Mouse (Mus musculus): ENCODE data around the gene Itga10. TPM values are rescaled to one million over a fixed set of nuclear protein-coding genes. Genes with fewer than 3 reads are reported as not detected.

Itga10 gene
- polyA plus RNA-seq, 1 experiment = 0.49 TPM

GRCm38 (mm10) chr3:96692506-96692905 is 47.1 kb downstream of the Itga10 start:
- Histone ChIP-seq H3K4me3 (ENCODE audit: low read depth, low read length) (no peak overlapping the region), H3K27ac (ENCODE audit: insufficient read depth, low read depth, low read length) (no peak overlapping the region), H3K27me3 (ENCODE audit: control insufficient read depth, insufficient read depth, low read length) (peaks cover 5% of the 10 kb centered on the region; the same call in 1 of the 2 replicates), H3K36me3 (ENCODE audit: control insufficient read depth, insufficient read depth, low read length) (no peaks in the 10 kb centered on the region), H3K4me1 (ENCODE audit: control insufficient read depth, insufficient read depth, insufficient read length, low read length) (0 out of 2 replicates have a peak, but pooled peaks cover 2% of the 10 kb centered on the region)
- WGBS = 40% methylated on average over 3 of the region's 3 CpGs
- TF ChIP-seq CTCF (IDR thresholded peaks at IDR 0.05; ENCODE audit: extremely low read depth, insufficient read length, insufficient replicate concordance, low read depth, low read length) (peak; percentile 24; the same call in 1 of the 2 replicates), POLR2A (IDR thresholded peaks at IDR 0.05; ENCODE audit: low read depth, low read length) (no peak)

- 38% methylated on average over 1 of the region's 1 CpGs for WGBS
- Histone ChIP-seq H3K4me3 (ENCODE audit: low read depth, low read length) (no peak overlapping the region), H3K4me1 (ENCODE audit: control insufficient read depth, insufficient read depth, insufficient read length, low read length) (0 out of 2 replicates have a peak, but pooled peaks cover 2% of the 10 kb centered on the region), H3K36me3 (ENCODE audit: control insufficient read depth, insufficient read depth, low read length) (no peaks in the 10 kb centered on the region), H3K27me3 (ENCODE audit: control insufficient read depth, insufficient read depth, low read length) (peaks cover 5% of the 10 kb centered on the region; the same call in 1 of the 2 replicates), H3K27ac (ENCODE audit: insufficient read depth, low read depth, low read length) (no peak overlapping the region)
- TF ChIP-seq POLR2A (IDR thresholded peaks at IDR 0.05; ENCODE audit: low read depth, low read length) = no peak
- no peak for TF ChIP-seq CTCF (IDR thresholded peaks at IDR 0.05; ENCODE audit: extremely low read depth, insufficient read length, insufficient replicate concordance, low read depth, low read length)
Observed at GRCm38 (mm10) chr3:96693579-96693978, 48.2 kb downstream of the Itga10 start.

GRCm38 (mm10) chr3:96696198-96696765 is 50.9 kb downstream of the Itga10 start, which contains the start of gene Pias3:
Gene Pias3 (plus strand): TSS chr3:96696384.
- no peaks in the 10 kb centered on the region for H3K27me3 ChIP-seq (ENCODE audit: control insufficient read depth, insufficient read depth, low read length)
- H3K4me3 ChIP-seq (ENCODE audit: low read depth, low read length) = peak within 1 kb of the TSS; percentile 98
- peaks cover 11% of the 10 kb centered on the region for H3K36me3 ChIP-seq (ENCODE audit: control insufficient read depth, insufficient read depth, low read length)
- 0 out of 2 replicates have a peak, but pooled peaks cover 2% of the 10 kb centered on the region for H3K4me1 ChIP-seq (ENCODE audit: control insufficient read depth, insufficient read depth, insufficient read length, low read length)
- peak within 1 kb of the TSS; percentile 88 for H3K27ac ChIP-seq (ENCODE audit: insufficient read depth, low read depth, low read length)
- no peak for TF ChIP-seq CTCF (IDR thresholded peaks at IDR 0.05; ENCODE audit: extremely low read depth, insufficient read length, insufficient replicate concordance, low read depth, low read length)
- no peak for TF ChIP-seq POLR2A (IDR thresholded peaks at IDR 0.05; ENCODE audit: low read depth, low read length)
- WGBS = 1% methylated on average over 35 of the region's 35 CpGs

- Histone ChIP-seq H3K27ac (ENCODE audit: insufficient read depth, low read depth, low read length) (peak overlapping the region; percentile 88), H3K4me1 (ENCODE audit: control insufficient read depth, insufficient read depth, insufficient read length, low read length) (0 out of 2 replicates have a peak, but pooled peaks cover 2% of the 10 kb centered on the region), H3K27me3 (ENCODE audit: control insufficient read depth, insufficient read depth, low read length) (no peaks in the 10 kb centered on the region), H3K36me3 (ENCODE audit: control insufficient read depth, insufficient read depth, low read length) (peaks cover 17% of the 10 kb centered on the region), H3K4me3 (ENCODE audit: low read depth, low read length) (peak overlapping the region; percentile 98)
- WGBS = under 1% methylated on average over 75 of the region's 85 CpGs
- TF ChIP-seq POLR2A (IDR thresholded peaks at IDR 0.05; ENCODE audit: low read depth, low read length) = peak; percentile 77
- TF ChIP-seq CTCF (IDR thresholded peaks at IDR 0.05; ENCODE audit: extremely low read depth, insufficient read length, insufficient replicate concordance, low read depth, low read length) = no peak
Observed at GRCm38 (mm10) chr3:96696766-96697732, 51.7 kb downstream of the Itga10 start.

GRCm38 (mm10) chr3:96698993-96699690 is 53.8 kb downstream of the Itga10 start:
- peaks cover 30% of the 10 kb centered on the region for H3K36me3 ChIP-seq (ENCODE audit: control insufficient read depth, insufficient read depth, low read length)
- TF ChIP-seq CTCF (IDR thresholded peaks at IDR 0.05; ENCODE audit: extremely low read depth, insufficient read length, insufficient replicate concordance, low read depth, low read length) (no peak), POLR2A (IDR thresholded peaks at IDR 0.05; ENCODE audit: low read depth, low read length) (no peak)
- 82% methylated on average over 19 of the region's 19 CpGs for WGBS
- no peak overlapping the region for H3K27ac ChIP-seq (ENCODE audit: insufficient read depth, low read depth, low read length)
- no peak overlapping the region for H3K4me3 ChIP-seq (ENCODE audit: low read depth, low read length)
- H3K27me3 ChIP-seq (ENCODE audit: control insufficient read depth, insufficient read depth, low read length) = no peaks in the 10 kb centered on the region
- H3K4me1 ChIP-seq (ENCODE audit: control insufficient read depth, insufficient read depth, insufficient read length, low read length) = no peaks in the 10 kb centered on the region

GRCm38 (mm10) chr3:96700376-96700775 is 55.0 kb downstream of the Itga10 start:
- peaks cover 38% of the 10 kb centered on the region for H3K36me3 ChIP-seq (ENCODE audit: control insufficient read depth, insufficient read depth, low read length)

More at GRCm38 (mm10) chr3:96700376-96700775, 55.0 kb downstream of the Itga10 start:
- no peaks in the 10 kb centered on the region for H3K27me3 ChIP-seq (ENCODE audit: control insufficient read depth, insufficient read depth, low read length)
- WGBS = 39% methylated on average over 7 of the region's 7 CpGs
- no peak overlapping the region for H3K27ac ChIP-seq (ENCODE audit: insufficient read depth, low read depth, low read length)
- no peaks in the 10 kb centered on the region for H3K4me1 ChIP-seq (ENCODE audit: control insufficient read depth, insufficient read depth, insufficient read length, low read length)
- no peak overlapping the region for H3K4me3 ChIP-seq (ENCODE audit: low read depth, low read length)
- TF ChIP-seq CTCF (IDR thresholded peaks at IDR 0.05; ENCODE audit: extremely low read depth, insufficient read length, insufficient replicate concordance, low read depth, low read length) = no peak
- no peak for TF ChIP-seq POLR2A (IDR thresholded peaks at IDR 0.05; ENCODE audit: low read depth, low read length)
